Mouse (Mus musculus) gastrocnemius, adult 8-10 months (tissue): ENCODE results near the gene Kdm8. TPM values are rescaled to one million over a fixed set of nuclear protein-coding genes. Genes with fewer than 3 reads are reported as not detected.
A peak's percentile ranks its signal among the peaks of the same experiment; 100 is the strongest.
"Not testable (repeated sequence)": the region's sequence is repeated elsewhere in the genome, so short reads cannot be mapped to it uniquely, and the experiment has no call there.

Experiments
- DNase-seq, 2 experiments: peaks; one replicate each; pipeline ENCODE4 v3.0.0; 2022; ENCODE audit warnings: low spot score in 2 of 2
- total RNA-seq, 4 experiments: library from RNA; stranded (reverse); gene quantifications; 2 replicates each; pipeline ENCODE4 v1.2.4; 2022

Kdm8 gene
- total RNA-seq: 1 to 10 TPM; 6.4 to 7.6 (median 6.7) TPM

DNA sequence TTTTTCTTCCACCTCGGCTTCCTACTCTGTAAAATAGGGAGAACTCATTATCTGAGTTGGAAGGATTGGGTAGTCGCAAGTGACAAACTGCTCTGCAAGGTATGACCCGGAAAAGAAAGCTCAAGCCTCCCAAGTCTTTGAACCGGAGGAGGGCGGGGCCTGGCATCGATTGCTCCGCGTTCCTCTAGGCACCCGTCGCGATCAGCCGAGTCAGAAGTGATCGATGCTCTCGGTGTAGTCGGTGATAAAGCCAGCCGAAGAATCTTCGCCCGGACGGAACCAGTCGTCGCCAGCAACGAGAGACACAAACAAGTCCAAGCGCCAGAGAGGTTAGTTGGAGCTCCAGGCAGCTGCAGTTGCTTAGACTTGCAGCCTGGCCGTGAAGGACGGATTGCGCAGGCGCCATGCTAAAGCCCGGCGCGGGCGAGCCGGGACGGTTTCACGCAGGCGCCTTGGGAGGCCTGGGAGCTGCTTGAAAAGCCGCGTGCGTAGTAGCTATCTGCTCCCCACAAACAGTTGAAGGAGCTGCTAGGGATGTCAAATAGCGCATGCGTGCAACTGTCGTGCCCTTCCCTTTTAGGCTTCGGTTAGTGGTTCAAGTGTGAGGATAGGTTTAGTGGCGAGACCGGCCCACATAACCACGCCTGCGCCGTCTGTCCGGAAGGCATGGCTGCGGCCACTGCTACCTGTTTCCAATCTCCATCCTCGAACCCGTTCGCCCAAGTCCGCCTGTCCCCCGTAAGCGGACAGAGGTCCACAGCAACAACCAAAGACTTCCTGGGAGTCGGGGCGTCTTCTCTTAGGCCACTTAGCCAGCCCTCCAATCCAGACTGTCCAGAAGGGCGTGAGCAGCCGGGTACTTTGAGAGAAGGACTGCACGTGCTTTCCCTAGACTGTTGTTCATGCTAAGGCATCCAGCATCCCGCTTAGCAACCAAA lies at the start of gene Kdm8:
Gene Kdm8, plus strand, starts transcription at position 213 of the 938 bp plus-strand sequence.
- peak; percentile 89 to 93 for DNase-seq

DNA sequence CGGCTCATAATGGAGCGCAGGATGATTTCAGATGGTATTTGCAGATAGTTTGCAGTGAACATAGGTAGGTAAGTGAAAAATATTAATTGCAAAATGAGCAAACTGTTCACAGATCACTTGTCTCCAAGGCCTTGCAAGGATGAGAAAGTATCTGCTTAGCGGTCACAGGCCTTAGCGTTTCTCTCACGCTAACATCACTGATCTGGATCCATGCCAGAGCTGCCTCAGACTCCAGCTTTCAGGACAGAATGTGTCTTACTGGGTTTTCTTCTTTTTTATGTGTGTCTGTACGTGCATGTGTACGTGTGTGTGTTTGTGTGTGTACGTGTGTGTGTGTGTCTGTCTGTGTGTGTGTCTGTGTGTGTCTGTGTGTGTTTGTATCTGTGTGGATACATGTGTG lies 46.4 kb upstream of the Kdm8 start:
- DNase-seq: no peak

DNA sequence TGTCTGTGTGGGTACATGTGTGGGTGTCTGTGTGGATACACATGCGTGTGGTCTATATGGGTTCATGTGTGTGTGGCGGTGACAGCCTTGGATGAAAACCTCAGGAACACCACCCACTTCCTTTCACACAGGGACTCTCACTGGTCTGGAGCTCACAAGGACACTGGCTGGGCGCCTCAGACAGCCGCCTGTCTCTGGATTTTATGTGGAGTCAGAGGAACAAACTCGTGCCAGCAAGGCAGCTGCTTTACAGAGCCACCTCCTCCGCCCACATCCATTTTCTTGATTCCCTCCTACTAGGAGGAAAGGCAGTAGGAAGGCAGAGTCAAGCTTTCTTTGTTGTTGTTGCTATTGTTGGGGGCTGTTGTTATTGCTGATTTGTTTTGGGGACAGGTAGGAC lies 45.8 kb upstream of the Kdm8 start:
- DNase-seq: no peak

DNA sequence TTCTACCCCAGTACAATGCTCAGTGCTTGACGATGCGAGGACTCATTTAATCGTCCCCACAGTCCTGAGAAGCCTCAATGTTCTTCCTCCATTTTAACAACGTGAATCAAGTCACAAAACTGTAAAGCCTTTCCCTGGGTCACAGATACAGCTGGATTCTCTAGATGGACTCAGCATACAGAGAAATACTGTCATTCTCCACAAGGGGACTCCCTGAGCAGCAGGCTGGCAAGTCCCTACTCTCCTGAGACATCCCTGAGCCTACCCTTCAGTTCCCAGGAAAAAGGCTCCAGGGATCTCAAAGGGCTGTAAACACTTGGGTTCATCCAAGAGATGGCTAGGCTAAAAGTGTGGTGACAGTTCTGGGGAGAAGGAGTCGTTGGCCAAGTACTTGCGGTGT lies 37.3 kb upstream of the Kdm8 start:
- no peak for DNase-seq

DNA sequence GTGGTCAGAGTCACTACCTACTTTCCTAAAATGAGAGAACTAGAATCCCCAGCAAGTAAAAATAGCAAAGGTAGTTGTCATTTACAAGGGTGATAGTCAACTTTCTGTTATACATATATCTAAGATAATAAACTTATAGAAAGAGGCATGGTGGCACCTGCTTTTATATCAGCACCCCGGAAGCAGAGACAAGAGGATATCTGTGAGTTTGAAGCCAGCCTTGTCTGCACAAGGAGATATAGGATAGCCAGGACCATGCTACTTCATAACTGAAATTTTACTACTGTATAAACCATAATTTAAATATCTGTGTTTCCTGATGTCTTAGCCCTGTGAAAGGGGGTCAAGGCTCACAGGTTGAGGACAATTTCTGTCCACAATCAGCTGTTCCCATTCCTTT lies 29.4 kb upstream of the Kdm8 start:
- DNase-seq: no peak

DNA sequence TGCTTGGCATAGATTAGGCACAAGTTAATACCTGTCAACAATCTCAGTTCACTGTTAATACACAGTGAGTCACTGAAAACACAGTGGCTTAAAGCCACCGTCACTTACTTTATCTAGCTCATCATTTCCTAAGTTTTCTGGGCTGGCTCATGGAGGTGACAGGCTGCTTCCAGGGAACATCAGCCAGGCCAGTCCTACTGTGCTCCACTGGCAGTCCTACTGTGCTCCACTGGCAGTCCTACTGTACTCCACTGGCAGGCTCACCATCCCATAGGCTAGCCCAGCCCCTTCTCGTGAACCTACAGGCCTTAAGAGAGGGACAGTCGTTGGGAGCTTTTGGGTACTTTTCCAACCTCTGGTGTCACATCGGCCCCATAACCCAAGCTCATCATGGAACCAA lies 28.7 kb upstream of the Kdm8 start:
- DNase-seq: no peak

DNA sequence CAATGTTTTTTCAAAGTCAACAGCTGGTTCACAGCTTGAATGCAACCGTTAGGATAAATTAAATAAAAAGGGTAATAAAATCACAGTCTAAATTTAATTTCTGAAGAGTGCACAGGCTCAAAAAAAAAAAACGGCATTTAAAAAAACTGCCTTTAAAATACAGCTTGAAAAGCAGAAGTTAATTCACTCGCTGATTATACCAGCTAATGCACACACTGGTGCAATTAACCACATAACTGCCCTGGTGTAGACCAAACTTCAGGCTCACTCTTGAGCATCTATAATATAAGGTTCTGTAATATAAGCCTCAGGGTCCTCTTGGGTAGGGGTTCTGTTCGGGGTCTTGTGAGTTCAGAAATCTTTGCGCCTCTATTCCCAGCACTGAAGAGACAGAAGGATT lies 27.7 kb upstream of the Kdm8 start:
- no peak for DNase-seq

DNA sequence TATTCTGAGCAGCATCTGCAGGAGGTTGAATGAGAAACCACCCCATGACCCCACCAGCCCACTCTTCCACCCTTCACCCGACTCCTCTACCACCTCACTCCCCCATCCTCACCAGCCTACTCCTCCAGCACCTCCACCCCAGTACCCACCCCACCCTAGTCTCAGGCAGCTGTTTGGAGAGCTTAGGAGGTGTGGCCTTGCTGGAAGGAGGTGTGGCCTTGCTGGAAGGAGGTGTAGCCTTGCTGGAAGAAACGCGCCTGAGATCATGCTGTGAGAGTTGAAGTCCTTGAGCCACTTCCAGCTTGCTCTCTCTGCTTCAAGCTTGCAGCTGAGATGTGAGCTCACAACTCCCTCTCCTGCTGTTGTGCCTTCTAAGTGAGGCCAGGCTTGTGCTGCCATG lies 26.1 kb upstream of the Kdm8 start:
- no peak for DNase-seq

DNA sequence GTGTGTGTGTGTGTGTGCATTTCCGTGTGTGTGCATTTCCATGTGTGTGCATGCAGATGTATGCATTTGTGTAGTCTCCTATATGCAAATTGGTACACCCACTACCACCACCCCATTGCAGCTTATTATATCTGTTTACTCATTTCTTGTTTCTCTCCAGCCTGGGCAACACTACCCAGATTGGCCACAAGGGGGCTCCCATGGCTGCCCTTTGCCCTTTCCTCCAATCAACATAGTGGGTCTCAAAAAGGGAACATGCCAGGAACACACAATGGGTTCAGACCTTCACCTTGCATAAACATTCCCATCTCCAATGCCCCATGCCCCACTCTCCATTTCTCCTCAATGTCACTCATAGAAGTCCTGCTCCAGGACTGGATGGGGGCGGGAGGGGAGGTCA lies 24.3 kb upstream of the Kdm8 start:
- DNase-seq: peak in 1 of 2 experiments; percentile 9

DNA sequence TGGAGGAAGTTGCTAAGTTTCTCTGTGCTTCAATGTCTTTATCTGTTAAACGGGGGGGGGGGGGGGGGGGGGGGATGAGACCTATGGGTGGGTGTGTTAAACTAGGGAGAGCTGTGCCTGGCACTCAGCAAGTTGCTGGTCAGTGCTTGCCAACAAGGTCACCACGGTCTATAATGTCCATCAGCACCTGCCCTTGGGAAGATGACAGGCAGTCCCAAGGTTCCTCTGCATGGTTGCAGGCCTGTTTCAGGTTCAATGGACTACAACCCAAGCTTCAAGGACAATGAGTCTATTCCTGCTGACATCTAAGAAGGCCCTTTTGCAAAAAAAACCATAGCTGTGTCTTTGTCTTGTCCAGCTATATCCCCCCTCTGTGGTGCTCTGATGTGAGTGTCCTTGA lies 22.6 kb upstream of the Kdm8 start:
- no peak for DNase-seq

DNA sequence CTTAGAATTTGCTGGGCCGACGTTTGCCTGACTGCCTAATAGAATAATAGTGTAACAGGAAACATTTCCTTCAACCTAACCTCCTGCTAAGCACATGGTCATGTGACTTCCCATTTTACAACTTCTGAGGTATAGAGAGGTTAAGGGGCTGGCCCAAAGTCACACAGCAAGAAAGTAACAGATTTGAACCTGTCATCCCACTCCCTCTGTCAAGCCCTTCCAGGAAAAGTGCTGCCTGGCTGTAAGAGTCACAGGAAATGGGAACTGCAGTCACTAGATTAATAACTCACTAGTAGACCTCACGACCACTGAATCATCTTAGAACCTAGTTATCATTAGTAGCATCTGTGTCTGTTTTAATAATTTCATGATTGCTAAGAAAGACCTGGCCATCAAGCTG lies 21.4 kb upstream of the Kdm8 start:
- DNase-seq: no peak

DNA sequence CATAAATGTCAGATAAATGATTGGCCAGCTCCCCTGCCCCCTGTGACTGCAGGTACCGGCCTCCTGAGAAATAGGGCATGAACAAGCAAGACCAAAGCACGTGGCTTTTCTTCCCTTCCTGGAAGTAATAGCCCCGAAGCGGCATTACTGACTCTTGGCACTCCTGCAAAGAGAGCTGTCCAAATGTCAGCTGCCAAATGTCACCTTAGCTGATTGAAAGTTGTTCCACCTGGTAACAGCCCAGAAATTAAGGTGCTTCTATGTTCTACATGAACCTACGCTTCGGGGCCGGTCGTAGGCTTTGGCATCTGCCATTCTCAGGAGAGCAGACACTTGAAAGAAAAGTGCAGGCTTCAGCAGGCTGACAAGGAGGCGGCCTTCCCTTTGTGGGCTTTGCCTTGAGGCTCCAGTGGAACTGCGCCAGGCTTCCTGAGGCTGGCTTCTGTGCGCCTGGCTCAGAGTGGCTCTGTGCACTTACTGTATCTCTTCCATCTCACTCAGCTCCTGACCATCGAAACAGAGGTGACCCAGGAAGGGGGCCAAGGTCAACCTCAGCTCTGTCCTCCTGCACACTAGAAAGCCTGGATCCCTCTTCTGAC lies 16.9 kb upstream of the Kdm8 start:
- DNase-seq: no peak

DNA sequence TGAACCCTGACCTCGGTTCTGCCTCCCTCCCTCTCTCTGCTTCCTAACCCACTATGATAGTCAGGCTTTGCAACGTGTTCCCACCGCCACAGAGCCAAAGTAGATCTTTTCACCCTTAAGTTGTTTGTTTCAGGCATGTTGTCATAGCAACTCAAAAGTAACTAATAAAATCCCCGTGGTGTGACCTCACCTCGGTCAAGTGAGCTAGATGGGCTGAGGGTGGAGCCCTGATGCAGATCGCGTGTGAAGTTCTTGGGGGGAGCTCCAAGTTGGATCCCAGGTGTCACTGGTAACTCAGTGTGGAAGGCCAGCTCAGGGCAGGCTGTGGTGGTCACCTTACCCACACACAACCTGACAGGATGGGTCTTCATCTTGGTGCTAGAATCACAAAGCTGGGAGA lies 16.1 kb upstream of the Kdm8 start:
- no peak for DNase-seq

DNA sequence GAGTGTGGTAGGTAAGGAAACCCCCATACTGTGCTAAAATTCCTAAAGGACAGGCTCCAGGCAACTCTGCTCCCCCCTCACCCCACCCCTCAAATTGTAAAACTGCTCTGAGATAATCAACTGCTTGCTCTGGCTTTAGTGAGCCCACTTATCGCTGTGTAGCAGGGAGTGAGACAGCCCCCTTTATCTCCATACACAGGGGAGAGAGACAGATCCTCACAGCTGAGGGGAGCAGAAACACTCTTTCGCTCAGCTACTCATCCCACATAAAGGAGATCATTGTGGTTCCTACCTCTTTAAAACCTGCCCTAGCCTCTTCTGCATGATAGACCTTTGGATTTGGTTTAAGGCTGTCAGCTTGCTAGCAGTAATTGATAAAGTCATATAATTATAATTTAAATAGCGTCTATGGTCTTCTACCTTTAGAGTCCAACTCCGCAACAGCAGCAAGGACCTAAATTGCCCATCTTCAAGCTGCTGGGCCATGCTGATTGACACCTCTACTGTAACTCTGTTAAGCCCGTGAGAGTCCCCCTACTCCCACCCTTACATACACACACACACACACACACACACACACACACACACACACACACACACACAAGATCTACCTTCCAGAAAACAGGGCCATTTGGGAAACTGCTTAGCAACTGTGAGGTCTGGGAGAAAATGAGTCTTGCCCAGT lies 15.5 kb upstream of the Kdm8 start:
- DNase-seq: not testable (repeated sequence)

DNA sequence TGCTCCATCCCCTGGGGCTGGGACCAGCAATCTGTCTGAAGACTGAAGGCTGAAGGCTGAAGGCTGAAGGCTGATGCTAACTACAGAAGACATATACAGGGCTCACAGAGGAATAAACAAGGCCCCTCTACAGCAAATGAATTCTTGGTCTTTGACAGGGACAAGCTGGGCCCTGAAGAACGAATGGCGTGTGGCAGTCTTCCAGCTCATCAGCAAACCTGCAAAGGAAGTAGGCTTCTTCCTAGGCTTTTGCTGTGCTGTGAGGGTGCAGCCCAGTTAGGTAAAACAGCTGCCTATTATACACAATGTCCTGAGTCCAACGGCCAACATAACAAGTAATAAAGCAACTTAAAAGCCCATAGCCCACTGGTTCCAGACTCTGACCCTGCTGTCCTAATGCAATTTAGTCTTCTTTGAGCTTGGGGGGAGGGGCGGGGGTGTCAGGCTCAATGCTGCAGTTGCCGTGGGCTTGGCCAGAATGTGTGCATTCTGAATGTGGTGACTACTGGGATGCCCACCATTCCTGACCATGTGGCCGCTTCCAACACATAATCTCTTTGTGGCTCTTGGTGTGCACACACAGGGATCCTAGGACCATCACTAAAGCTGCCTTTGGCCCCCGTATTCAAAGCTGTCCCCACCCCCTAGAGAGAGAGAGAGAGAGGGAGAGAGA lies 14.2 kb upstream of the Kdm8 start:
- DNase-seq: no peak

DNA sequence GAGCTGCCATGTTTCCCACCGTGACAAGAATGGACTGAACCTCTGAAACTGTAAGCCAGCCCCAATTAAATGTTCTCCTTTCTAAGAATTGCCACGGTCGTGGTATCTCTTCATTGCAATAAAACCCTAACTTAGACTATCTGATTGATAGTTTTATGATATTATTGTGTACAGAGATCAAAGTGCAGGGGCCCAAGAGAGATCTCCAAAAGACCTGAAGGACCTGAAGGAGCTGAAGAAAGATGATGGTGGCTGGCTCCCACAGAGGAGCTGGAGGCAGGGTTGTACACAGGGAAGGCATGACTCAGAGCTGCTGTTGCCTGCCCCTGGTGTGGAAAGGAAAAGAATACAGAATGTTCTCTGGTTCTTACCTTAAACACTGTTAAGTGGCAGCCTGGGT lies 10.6 kb upstream of the Kdm8 start:
- no peak for DNase-seq

DNA sequence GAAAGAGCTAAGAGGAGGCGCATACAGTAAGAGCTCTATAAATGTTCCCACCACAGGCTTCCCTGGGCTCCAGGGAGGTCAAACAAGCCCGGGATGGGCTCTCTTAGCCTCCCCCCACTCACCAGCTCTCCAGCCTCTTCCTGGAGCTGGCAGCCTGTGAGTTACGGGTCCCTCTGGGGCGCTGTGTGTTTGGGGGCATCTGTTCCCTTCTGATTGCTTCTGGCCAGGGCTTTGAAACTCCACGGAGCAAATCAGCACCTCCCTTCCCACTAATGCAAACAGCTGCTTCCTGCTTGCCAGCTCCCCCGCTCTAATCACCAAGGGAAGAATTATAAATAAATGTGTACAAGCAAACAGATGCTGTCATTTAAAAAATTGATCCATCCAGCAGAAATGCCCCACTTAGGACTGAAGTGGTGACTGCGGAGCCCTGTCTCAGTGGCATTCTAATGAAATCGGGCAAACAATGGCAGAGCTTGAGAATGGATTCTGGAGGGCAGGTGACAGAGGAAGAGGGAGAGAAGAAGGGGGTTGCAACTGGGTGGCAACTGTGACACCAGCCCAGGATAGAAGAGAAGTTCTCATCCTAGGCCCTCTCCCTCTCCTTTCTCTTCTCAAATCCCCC lies 9.7 kb upstream of the Kdm8 start:
- DNase-seq: no peak

DNA sequence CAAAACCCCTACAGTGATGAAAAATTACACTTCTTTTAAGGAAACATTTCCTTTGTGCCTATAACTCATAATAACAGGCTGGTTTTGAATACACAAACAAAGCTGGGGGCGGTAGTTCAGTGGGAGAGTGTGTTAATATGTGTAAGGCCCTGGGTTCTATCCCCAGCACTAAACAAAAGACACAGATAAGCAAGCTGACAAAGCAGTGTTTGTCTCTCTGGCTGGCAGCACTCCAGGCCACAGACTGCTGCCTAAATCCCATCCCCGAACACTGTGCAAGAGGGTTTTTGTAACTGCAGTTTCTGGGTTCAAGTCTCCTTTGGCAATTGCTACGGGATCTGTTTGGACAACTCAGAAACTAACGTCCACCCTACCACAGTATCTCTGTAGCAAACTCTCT lies 2.2 kb upstream of the Kdm8 start:
- no peak for DNase-seq

DNA sequence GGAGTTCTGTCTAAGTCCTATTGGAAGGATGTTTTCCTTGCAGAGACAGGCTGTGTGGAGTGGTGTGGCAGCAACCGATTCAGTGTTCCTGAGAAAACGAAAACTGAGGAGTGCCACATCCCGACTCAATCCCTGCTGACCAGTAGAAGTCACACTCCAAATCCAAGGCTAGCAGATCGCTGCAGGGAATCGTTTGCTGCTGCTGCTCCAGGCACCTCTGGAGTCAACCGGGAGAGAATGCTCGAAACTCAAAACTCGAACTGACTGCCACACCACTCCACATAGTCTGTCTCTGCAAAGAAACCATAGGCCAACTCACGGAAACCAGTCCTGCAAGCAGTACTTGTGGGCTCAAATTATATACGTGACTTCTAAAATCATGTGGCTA lies 406 bp upstream of the Kdm8 start:
- no peak for DNase-seq

DNA sequence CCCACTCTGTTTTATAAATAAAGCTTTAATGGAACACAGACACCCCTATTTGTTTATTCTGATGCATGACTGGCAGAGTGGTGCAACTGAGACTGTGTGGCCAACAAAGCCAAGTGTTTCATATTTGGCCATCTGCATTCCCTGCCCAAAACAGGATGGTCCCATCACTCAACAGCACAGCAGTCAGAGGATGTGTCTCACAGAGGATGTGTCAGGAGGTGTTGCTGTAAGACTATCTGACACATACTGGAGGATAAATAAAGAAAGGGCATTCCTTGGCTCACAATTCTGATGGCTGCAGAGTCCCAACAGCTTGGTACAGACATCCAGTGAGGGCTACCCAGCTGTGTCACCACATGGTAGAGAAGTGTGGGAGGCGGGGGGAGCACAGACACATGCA lies 6.2 kb downstream of the Kdm8 start:
- no peak for DNase-seq

DNA sequence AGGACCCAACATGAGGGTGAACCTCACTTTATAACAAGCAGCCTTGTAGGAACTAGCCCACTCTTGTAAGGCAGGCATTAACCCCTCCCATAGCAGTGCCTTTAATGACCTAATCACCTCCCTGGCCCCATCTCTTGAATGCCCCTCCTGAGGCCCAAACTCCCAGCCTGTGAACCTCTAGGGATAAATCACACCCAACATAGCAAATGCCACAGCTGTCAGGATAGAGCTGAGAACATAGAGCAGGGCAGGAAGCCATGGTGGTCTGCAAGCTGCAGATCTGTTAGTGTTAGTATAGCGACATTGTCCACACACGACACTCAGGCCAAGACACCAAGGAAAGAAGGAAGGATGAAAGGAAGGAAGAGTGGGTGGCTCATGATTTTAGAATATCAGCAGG lies 6.6 kb downstream of the Kdm8 start:
- DNase-seq: no peak

DNA sequence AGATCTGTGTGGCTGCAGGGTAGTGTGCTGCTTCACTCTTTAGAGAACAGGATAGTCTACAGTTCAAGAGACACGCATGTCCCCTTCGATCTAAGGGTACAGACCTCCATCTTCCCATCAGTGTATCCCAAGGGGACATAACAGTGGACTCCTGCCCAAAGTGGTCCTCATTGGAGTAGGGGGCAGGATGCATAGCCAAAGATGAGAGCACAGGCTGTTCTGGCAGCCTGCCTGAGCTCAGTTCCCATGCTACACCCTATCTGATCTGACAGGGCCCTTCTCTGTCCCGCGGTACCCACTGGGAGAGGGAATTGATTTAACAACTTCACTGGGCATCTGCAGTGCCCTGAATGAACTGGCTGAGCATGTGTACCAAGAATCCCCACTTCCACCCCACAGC lies 9.2 kb downstream of the Kdm8 start:
- DNase-seq: no peak
